Mouse (Mus musculus) kidney, postnatal 0 days (tissue): ENCODE measurements around the gene Rab10. TPM values are rescaled to one million over a fixed set of nuclear protein-coding genes. Genes with fewer than 3 reads are reported as not detected.

Source experiments
- ATAC-seq: fragments of 200-750 bp; cut with Nextera tagmentation; replicated peaks from 2 replicates; pipeline ENCODE4 v1.8.0; 2017; ENCODE audit warnings: low read depth, moderate number of reproducible peaks, moderate TSS enrichment, moderate library complexity; ENCODE audit not compliant: low FRiP score
- DNase-seq: peaks from one replicate; pipeline ENCODE4 v3.0.0-alpha.2; 2016; ENCODE audit warnings: low spot score
- H3K27ac ChIP-seq: fragments of 300-500 bp; sonication (generic); 2 replicates; pipeline ENCODE4 v1.5.1; 2014; ENCODE audit warnings: mild to moderate bottlenecking
- H3K27me3 ChIP-seq: fragments of 300-500 bp; sonication (generic); 2 replicates; pipeline ENCODE4 v1.6.1; 2014; ENCODE audit warnings: low read length, mixed read lengths; ENCODE audit not compliant: insufficient read depth
- H3K36me3 ChIP-seq: fragments of 300-500 bp; sonication (generic); 2 replicates; pipeline ENCODE4 v1.6.1; 2014; ENCODE audit warnings: low read length, mixed read lengths; ENCODE audit not compliant: insufficient read depth
- H3K4me1 ChIP-seq: fragments of 300-500 bp; sonication (generic); replicated peaks from 2 replicates; pipeline ENCODE4 v1.6.1; 2014; ENCODE audit warnings: antibody characterized with exemption, low read length, mixed read lengths; ENCODE audit not compliant: insufficient read depth
- H3K4me2 ChIP-seq: fragments of 300-500 bp; sonication (generic); 2 replicates; pipeline ENCODE4 v1.6.1; 2014; ENCODE audit warnings: mild to moderate bottlenecking, low read length, moderate library complexity, mixed read lengths
- H3K4me3 ChIP-seq: fragments of 300-500 bp; sonication (generic); replicated peaks from 2 replicates; pipeline ENCODE4 v1.5.1; 2014; ENCODE audit warnings: low read depth, low read length
- H3K9ac ChIP-seq: fragments of 300-500 bp; sonication (generic); 2 replicates; pipeline ENCODE4 v1.6.1; 2014; ENCODE audit warnings: low read depth, low read length
- H3K9me3 ChIP-seq: fragments of 300-500 bp; sonication (generic); replicated peaks from 2 replicates; pipeline ENCODE4 v1.6.1; 2016; ENCODE audit warnings: low read length, inconsistent platforms, mixed read lengths
- CTCF ChIP-seq: IDR thresholded peaks from 2 replicates; pipeline ENCODE4 v1.5.1; 2016; ENCODE audit warnings: antibody characterized with exemption, low read depth, mild to moderate bottlenecking, moderate library complexity
- whole genome bisulfite sequencing: fragments of 180-500 bp; shearing (Covaris S2); extraction: QIAGEN DNeasy Blood & Tissue Kit; methylation state at CpG from one replicate; pipeline ENCODE4 v1.1.7; 2014; 5-methylcytosine and 5-hydroxymethylcytosine counted together
- polyA plus RNA-seq: library from polyadenylated mRNA; unstranded; fragments of >200 nt; fragmentation: Nextera tagmentation; extraction: Ambion mirVana; gene quantifications from 2 replicates; pipeline ENCODE4 v1.2.1, GENCODE M21; 2015

Rab10 gene
- polyA plus RNA-seq, 1 experiment from 2014 or later: 78.3 TPM

GRCm38 (mm10) chr12:3236163-3236641 lies 73.6 kb downstream of the Rab10 start:
- Histone ChIP-seq H3K9ac (peak overlapping the region; percentile 54; the same call in 1 of the 2 replicates), H3K9me3 (no peaks in the 10 kb centered on the region), H3K36me3 (peaks cover 24% of the 10 kb centered on the region; the same call in 1 of the 2 replicates), H3K4me3 (peak overlapping the region; percentile 64), H3K4me2 (peak overlapping the region; percentile 53), H3K27me3 (no peaks in the 10 kb centered on the region), H3K27ac (peak overlapping the region; percentile 93; the same call in 1 of the 2 replicates), H3K4me1 (no peaks in the 10 kb centered on the region)
- TF ChIP-seq CTCF: no peak
- 69% methylated on average over 14 of the region's 14 CpGs for WGBS
- ATAC-seq: no peak
- DNase-seq: no peak

DNA sequence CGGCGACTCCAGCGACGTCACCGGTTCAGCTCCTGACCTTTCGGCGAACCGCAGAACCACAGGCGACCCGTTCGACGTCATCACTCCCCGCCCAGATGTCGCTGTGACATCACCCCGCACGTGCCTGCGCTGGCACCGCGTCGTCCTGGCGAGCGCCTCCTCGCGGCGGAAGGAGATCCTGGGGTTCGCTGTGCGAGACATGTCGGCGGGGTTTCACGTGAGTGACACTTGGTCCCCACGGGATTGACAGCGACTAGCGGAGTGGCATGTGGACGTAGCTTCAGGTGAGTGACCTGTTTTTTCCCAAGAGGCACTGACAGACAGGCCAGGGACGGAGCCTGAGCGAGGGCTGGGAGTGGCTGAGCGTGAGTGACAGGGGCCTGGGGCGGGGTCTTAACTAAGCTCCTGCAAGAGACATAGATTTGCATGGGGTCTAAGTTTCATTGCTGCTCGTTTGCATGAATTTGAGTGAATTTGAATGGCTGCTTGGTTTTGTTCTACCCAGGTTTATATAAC lies 74.1 kb downstream of the Rab10 start:
- Histone ChIP-seq H3K4me2 (peak overlapping the region; percentile 53), H3K9ac (peak overlapping the region; percentile 54; the same call in 1 of the 2 replicates), H3K36me3 (peaks cover 23% of the 10 kb centered on the region; the same call in 1 of the 2 replicates), H3K27me3 (no peaks in the 10 kb centered on the region), H3K4me1 (no peaks in the 10 kb centered on the region), H3K9me3 (no peaks in the 10 kb centered on the region), H3K27ac (peak overlapping the region; percentile 93), H3K4me3 (peak overlapping the region; percentile 64)
- WGBS: 13% methylated on average over 39 of the region's 39 CpGs
- ATAC-seq: peak; percentile 84
- DNase-seq: peak; percentile 92
- peak; percentile 85 for TF ChIP-seq CTCF

DNA sequence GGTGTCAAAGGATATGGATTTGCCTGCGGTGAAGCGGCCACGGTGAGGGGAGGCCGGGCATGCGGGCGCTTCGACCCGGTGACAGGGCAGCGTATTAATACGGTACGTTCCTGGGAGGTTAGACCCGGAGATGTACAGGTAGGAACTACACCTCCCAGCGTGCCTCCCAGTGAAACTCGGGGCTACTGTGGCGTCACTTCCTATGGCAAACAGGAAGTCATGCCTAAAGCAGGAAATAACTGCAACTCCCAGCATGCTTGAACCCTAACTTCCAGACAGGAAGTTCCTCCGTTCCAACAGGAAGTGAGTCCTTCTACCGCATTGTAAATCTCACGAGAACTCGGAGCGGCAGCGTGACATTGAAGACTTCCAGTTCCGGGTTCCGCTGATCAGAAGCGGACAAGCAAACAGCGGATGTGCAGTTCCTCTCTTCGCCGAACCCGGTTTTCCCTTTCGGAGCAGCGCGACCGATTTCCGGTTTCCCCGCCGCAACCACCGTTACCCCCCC lies 74.6 kb downstream of the Rab10 start:
- Histone ChIP-seq H3K27me3 (no peaks in the 10 kb centered on the region), H3K4me3 (peak overlapping the region; percentile 64), H3K4me1 (no peaks in the 10 kb centered on the region), H3K9ac (peak overlapping the region; percentile 54; the same call in 1 of the 2 replicates), H3K4me2 (peak overlapping the region; percentile 53), H3K36me3 (peaks cover 18% of the 10 kb centered on the region; the same call in 1 of the 2 replicates), H3K27ac (peak overlapping the region; percentile 93), H3K9me3 (no peaks in the 10 kb centered on the region)
- ATAC-seq (peak; percentile 89), DNase-seq (peak; percentile 99)
- 11% methylated on average over 36 of the region's 36 CpGs for WGBS
- no peak for TF ChIP-seq CTCF

- no peak overlapping the region for H3K4me3 ChIP-seq
- no peak for TF ChIP-seq CTCF
- 0 out of 2 replicates have a peak, but pooled peaks cover 11% of the 10 kb centered on the region for H3K36me3 ChIP-seq
- no peaks in the 10 kb centered on the region for H3K27me3 ChIP-seq
- H3K9me3 ChIP-seq: no peaks in the 10 kb centered on the region
- WGBS: 91% methylated on average over 1 of the region's 1 CpGs
- no peak overlapping the region for H3K27ac ChIP-seq
- DNase-seq (no peak), ATAC-seq (no peak)
- no peak overlapping the region for H3K9ac ChIP-seq
- H3K4me2 ChIP-seq: no peak overlapping the region
- H3K4me1 ChIP-seq: no peaks in the 10 kb centered on the region
Measured at GRCm38 (mm10) chr12:3234061-3234460, 75.7 kb downstream of the Rab10 start.

DNA sequence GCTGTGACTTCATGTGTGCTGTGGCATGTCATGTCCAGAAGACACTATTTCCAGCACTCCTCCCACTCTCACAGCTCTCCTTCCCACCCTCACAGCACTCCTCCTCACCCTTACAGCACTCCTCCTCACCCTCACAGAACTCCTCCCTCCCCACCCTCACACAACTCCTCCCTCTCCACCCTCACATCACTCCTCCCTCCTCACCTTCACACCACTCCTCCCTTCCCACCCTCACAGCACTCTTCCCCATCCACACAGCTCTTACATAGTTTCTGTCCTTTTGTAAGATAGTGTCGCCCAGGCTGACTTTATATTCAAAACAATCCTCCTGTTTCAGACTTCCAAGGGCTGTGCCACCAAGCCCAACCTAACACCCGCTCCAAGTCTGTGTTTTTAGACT lies 86.4 kb downstream of the Rab10 start:
- Histone ChIP-seq H3K27ac (no peak overlapping the region), H3K27me3 (no peaks in the 10 kb centered on the region), H3K36me3 (no peaks in the 10 kb centered on the region), H3K4me1 (no peaks in the 10 kb centered on the region), H3K9me3 (no peaks in the 10 kb centered on the region), H3K9ac (no peak overlapping the region), H3K4me2 (no peak overlapping the region), H3K4me3 (no peak overlapping the region)
- TF ChIP-seq CTCF: no peak
- ATAC-seq (no peak), DNase-seq (no peak)
- 55% methylated on average over 2 of the region's 2 CpGs for WGBS

GRCm38 (mm10) chr12:3210181-3210580 lies 99.6 kb downstream of the Rab10 start:
- H3K9me3 ChIP-seq: no peaks in the 10 kb centered on the region
- no peak overlapping the region for H3K9ac ChIP-seq
- peak; percentile 4 for DNase-seq
- 58% methylated on average over 2 of the region's 2 CpGs for WGBS
- TF ChIP-seq CTCF: no peak; the same call in 1 of the 2 replicates
- no peaks in the 10 kb centered on the region for H3K4me1 ChIP-seq
- H3K27me3 ChIP-seq: no peaks in the 10 kb centered on the region
- ATAC-seq: no peak
- H3K4me2 ChIP-seq: no peak overlapping the region
- no peak overlapping the region for H3K4me3 ChIP-seq
- H3K36me3 ChIP-seq: no peaks in the 10 kb centered on the region
- H3K27ac ChIP-seq: no peak overlapping the region
